Mouse (Mus musculus) megakaryocyte, embryonic 14.5 days (primary cell): ENCODE measurements around the gene Rab1a.

Experiments used
- FLI1 ChIP-seq: IDR thresholded peaks from 2 replicates; pipeline ENCODE4 v1.6.1; 2012; ENCODE audit warnings: low read length, inconsistent platforms, mixed read lengths
- GATA1 ChIP-seq: IDR thresholded peaks from 3 replicates; pipeline ENCODE4 v1.6.1; 2012; ENCODE audit warnings: mixed read lengths, low read length, inconsistent platforms, borderline replicate concordance

- TF ChIP-seq FLI1 (no peak), GATA1 (no peak)
These were observed 33.0 kb downstream of the Rab1a start for GRCm38 (mm10) chr11:20234233-20234632.
